Mouse (Mus musculus) lung, postnatal 14 days (tissue): ENCODE measurements around the gene Glis1.
A peak's percentile ranks its signal among the peaks of the same experiment; 100 is the strongest.

Experiments
- DNase-seq: peaks from one replicate; pipeline ENCODE4 v3.0.0; 2021

Gene Glis1

DNA sequence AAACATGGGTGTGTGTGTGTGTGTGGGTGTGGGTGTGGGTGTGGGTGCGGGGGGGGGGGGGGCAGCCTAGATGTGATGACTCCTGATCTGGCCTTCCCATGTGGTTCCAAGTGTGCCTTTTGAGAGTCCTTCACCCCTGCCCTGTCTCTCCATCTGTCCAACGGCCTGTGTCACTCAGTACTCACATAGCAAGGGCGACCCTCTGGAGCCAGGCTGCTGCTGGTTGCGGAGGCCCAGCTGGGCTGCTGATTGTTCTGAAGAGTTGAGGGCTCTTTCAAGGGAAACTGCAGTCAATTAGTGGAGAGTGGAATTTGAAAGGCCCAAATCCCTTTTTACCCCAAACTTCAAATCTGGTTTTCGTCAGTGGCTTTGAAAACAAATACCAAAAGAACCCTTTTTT lies 86.4 kb downstream of the Glis1 start:
- no peak for DNase-seq

DNA sequence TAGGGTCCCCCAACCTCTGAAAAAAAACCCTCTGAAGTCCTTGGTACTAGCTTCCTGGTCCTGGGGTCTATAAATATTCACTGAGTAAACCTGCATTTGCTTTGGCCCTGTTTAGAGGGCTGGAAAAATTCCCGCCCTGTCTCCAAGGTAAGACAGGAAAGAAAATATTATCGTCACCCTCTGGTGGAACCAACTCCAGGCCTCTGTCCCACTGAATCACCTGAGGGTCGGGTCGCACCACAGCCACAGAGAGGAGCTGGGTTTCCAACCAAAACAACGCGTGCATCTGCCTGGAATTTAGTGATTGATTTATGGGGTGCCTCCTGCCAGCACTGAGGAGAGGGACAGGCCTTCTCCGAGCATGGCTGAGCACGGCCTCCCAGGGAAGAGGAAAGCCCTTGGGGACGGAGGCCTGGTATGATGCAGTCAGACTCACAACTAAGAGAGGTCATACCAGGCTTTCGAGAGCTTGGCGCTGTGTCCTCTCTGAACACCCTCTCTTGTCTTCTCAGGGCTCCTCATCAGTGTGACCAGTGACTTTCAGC lies 89.3 kb downstream of the Glis1 start:
- no peak for DNase-seq

- DNase-seq, result peak; percentile 39
Observed at GRCm38 (mm10) chr4:107535126-107535525, 100.7 kb downstream of the Glis1 start.

GRCm38 (mm10) chr4:107538116-107538515 lies 103.7 kb downstream of the Glis1 start:
- no peak for DNase-seq

- no peak for DNase-seq
Observed at GRCm38 (mm10) chr4:107538561-107538960, 104.2 kb downstream of the Glis1 start.

DNA sequence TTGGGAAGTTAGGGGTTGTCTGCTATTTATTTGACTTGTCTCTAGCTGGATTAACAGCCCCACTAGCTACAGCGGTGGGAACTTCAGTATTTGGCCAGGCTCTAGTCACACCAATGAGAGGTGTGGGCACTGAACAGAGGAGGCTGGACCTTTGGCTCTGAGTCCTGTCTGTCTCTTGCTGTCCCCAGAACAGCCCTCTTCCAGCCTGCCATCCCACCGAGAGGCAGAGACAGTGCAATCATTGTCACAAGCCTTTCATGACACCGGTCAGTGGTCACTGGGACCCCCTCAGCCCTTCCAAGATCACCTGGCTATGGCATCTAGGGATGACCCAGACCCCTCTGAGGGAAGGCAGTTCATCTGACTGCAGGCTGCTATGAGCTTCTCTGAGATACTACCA lies 104.6 kb downstream of the Glis1 start:
- no peak for DNase-seq

DNA sequence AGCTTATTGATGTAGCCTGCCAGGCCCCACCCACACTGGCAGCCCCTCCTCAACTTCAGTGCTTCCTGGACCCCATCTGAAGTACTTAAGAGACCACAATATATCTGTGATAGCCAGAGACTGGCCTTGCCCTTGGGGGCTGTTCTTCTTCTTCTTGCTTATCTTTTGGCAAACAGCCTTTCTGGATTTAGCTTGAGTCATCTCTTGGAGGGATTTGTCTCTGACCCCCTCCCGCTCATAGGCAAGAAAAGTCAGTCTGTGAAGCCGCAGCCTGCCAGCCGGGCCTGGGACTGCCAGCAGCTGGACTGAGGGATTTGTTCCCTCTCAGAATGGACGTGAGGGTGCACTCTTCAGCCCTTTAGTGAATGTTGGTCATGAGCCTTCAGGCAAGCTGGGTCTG lies 107.4 kb downstream of the Glis1 start:
- no peak for DNase-seq

DNA sequence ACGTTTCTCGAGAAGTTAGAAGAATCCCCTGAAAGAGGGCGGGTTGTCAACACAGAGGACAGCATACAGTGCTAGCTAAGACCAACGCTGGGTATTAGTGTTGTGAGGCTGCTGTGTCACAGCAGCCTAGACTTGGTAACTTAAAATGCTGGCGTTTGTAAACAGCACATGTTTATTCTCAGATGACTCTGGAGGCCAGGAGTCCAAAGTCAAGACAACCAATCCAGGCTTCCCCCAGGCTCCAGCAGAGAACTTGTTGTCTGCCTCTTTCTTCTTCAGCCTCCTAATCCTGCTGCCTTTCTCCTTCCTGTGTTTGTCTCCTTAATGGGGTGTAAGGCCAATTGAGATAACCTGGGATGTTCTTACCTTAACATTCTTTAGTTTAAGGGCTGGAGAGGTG lies 110.5 kb downstream of the Glis1 start:
- no peak for DNase-seq

GRCm38 (mm10) chr4:107545726-107546125 lies 111.3 kb downstream of the Glis1 start:
- DNase-seq, result no peak

DNA sequence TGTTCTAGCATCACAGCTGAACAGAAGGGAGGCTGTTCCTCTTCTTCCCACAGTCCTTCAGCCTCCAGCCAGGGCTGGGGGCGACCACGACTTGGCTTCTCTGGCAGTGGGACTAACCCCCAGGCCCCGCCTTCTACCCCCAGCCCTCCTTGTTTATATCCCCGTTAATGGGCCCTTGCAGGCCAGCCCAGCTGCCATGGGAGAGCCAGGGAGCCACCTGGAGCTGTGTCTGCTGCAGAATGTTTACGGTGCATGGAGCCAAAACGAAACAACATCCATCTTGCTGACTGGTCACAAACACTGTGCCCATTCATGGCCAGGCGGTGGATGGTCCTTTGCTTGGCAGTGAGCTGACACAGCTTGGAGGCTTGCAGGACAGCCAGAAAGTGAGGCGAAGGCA lies 112.1 kb downstream of the Glis1 start:
- no peak for DNase-seq

DNA sequence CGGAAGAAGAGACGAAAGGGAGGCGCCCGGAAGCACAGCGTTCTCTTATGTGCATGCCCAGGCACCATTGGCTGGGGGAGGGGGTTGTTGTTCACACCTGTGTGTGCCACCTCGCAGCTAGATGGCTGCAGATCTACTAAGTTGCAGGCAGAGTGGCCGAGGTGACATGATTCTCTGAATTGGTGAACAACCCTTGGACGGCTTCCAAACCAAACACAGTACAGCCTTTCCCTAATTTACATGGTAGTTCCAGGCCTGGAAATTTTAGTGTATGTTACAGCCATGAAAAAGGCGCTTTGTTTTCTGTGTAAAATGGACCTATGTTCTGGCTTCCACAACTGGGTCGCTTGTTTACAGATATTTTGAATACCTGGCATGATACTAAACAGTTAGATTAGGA lies 115.7 kb downstream of the Glis1 start:
- DNase-seq, result no peak

- no peak for DNase-seq
Observed at GRCm38 (mm10) chr4:107550546-107550945, 116.2 kb downstream of the Glis1 start.

DNA sequence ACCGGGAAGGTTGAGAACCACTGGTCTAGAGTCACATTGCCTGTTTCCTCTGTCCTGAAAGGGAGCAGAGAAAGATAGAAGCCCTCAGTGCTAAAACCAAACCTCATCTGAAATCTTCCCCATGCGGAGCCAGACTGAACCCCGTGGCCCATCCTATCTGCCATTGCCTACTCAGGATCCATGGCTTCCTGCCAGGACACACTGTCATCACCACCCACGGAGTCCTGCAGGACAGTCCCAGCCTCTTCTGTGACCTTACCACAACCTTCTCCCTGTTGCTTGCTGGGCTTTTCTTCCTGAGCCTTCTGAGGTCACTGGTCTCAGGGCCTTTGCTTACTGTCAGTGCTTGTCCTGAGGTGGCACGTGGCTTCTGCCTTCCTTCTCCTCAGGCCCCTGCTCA lies 118.3 kb downstream of the Glis1 start:
- DNase-seq, result no peak

GRCm38 (mm10) chr4:107553774-107554173 lies 119.4 kb downstream of the Glis1 start:
- no peak for DNase-seq

- DNase-seq, result no peak
Observed at GRCm38 (mm10) chr4:107558801-107559200, 124.4 kb downstream of the Glis1 start.

- no peak for DNase-seq
Observed at GRCm38 (mm10) chr4:107561056-107561455, 126.7 kb downstream of the Glis1 start.

DNA sequence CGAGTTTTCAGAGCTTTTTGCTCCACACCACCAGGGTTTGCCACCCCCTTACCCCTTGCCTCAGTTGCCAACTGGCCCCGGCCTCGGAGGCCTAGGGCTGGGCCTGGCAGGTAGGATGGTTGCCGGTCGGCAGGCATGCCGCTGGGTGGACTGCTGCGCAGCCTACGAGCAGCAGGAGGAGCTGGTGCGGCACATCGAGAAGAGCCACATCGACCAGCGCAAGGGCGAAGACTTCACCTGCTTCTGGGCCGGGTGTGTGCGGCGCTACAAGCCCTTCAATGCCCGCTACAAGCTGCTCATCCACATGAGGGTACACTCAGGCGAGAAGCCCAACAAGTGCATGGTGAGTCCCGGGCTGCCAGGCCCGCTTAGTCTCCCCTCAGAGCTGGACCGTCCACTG lies 133.8 kb downstream of the Glis1 start:
- no peak for DNase-seq

DNA sequence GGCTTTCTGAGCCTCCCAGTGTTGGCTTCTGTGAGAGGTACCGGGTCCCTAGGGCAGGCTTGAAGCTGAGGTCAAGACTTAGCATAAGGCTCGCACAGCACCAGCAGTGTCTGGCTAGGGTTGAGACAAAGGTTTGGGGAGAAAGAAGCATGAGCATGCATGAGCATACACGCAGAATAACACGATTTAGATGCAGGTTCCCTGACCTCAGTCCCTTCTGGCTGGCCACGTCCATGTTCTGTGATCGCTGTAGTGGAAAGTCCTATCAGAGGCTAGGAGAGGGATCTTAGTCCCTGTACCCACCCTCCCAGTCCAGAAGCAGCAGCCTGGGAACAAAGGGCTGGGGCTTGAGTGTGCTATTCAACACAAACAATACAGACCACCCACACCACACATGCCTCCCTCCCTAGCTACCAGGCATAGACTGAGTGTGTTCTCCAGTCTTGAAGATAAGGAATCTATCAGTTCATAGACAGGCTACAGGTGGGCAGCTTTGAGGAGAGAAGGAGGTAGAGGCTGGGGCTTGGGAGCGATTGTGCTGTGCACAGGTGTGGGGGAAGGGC lies 134.6 kb downstream of the Glis1 start:
- DNase-seq, result no peak

DNA sequence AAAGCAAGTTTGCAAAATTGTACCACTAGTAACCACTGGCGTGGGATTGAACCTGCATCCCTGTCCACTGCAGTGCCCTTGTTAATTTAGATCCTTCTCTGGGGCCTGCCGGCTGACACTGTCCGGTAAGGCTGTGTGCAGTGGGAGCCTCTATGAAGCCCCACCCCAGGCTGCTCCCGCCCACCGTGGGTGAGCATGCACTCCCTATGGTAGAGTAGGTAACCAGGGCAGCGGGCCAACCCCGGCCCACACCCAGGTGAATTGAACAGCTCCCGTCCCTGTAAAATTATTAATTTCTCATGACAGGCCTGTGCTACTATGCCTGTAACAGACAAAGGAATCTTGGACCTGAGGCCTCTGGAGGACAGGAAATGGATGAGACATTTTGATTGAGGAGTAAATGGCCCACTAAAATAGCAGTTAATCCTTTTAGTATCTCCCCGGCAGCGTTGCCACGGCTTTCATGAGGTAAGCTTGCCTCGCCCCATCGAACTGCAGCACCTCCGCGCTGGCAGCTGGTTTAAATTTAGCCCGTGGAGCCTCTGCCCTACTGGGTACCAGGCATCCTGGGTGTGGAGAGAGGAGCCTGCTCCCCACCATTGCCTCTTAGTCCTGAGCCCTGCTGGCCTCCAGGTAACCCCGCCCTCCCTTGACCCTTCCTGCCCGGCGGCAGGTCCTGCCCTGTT lies 136.1 kb downstream of the Glis1 start:
- no peak for DNase-seq

DNA sequence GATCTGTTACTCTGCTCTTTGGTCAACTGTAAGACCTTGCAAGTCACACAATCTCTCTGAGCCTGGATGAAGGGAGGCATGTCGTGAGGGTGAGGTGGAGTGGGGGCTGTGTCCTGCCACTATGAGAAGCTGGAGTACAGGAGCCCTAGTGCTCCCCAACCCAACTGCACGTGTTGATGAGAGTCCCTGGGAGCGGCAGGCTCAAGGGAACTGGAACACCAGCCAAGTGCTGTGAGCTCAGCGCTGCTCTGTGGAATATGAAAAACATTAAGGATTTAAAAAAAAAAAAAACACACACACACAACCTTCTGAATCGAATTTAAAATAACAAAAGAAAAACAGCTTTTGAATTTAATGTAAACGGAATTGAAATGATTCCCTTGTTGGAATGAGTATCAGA lies 141.4 kb downstream of the Glis1 start:
- no peak for DNase-seq

DNA sequence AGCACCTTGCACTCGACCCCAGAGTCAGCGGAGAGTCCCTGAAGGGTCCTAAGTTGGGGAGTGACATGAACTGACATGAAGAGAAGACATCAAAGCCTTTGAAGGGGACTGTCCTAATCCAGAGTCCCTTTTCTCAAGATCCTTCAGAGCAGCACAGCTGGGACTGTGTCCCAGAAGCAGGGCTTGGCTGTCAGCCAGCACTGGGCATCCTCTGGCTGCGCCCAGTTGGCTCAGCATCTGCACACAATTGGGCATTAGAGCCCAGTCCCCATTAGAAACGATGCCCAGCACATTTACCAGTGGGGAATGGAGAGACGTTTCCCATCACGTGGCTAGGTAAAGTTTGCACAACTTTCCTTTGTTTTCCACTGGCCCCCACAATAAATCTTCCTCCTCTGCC lies 142.4 kb downstream of the Glis1 start:
- peak; percentile 43 for DNase-seq

DNA sequence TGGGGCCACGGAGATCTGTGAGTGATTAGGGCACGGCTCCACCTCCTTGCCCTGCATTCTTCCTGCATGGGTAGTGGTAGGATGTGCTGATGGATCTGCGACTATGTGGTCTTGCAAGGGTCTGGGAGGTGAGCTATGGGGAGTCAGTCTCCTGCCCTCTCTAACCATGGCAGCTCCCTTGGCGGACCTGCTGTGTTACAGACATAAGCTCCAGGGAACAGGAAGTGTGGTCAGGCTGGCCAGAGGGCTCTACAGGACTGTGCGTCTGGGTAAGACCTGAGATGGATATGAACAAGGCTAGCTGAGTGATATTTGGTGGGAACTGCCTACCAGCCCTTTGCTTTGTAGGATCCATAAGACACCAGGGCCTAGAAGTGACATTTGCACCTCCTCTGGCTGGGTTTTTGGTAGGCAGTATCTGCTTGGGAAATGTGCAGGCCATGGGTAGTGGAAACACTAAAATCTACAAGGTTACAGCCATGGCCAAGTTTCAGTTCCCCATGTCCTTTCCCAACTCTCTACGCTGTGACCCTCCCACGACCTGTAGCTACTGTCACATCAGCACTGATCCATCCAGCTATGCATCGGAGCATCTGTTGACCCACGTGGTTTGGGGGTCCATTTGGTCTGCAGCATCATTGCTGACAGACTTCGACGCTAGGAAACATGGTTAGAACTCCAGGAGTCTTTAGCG lies 142.9 kb downstream of the Glis1 start:
- DNase-seq, result no peak

DNA sequence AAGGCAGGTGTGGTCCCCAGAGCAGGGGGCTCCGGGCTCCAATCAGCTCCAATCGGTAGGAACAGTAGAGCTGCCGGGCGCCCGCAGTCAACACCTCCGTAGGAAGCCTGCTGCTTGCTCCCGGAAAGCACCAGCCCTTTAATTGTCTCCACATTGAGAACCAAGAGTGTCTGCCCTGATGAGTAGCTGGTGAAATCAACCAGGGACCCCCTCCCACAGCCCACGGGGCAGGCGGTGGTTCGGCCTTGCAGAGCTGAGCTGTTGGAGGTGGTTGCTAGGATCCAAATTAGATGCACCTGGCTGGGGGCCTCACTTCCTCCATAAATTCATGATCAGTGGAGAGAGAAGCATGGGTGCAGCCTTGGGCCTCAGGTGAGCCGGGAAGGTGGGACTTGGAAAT lies 146.5 kb downstream of the Glis1 start:
- DNase-seq, result no peak

- peak; percentile 27 for DNase-seq
Observed at GRCm38 (mm10) chr4:107586391-107586790, 152.0 kb downstream of the Glis1 start.
